Mouse (Mus musculus): Measurements from ENCODE around the gene Dock1.

- TF ChIP-seq HCFC1 (IDR thresholded peaks at IDR 0.05; ENCODE audit: borderline replicate concordance, insufficient read depth, low read length) (no peak), ZC3H11A (IDR thresholded peaks at IDR 0.05; ENCODE audit: borderline replicate concordance, low read depth, low read length) (no peak), MAFK (IDR thresholded peaks at IDR 0.05; ENCODE audit: insufficient read depth, low read depth, low read length) (no peak), ZNF384 (IDR thresholded peaks at IDR 0.05; ENCODE audit: low read depth, low read length) (no peak)
These were observed 20.4 kb downstream of the Dock1 start for GRCm38 (mm10) chr7:134690806-134691205.

Measured in ES-E14 (cell line).